Mouse (Mus musculus): Measurements from ENCODE around the gene Cdc42bpb. TPM values are rescaled to one million over a fixed set of nuclear protein-coding genes. Genes with fewer than 3 reads are reported as not detected.

Gene Cdc42bpb
- polyA plus RNA-seq, 1 experiment from 2014 or later = 18.7 TPM

DNA sequence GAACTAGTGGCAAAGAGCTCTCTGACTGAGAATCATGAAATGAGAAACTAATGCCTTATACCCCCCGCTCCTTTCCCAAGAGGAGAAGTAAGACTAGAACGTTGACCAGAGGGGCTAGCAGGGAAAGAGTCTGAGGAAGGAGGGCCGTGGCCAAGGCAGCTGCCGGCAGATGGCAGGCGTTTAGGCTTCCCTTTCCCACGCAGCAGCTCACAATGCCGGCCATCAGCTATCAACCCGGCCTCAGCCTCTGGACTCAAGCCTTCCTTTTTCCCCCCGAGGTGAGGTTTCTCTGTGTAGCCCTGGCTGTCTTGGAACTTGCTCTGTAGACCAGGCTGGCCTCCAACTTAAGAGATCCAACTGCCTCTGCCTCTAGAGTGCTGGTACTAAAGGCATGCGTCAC is 25.0 kb downstream of the Cdc42bpb start:
- H3K9ac ChIP-seq (ENCODE audit: low read length) = no peak overlapping the region
- H3K27me3 ChIP-seq (ENCODE audit: control insufficient read depth, insufficient read depth, low read length) = no peaks in the 10 kb centered on the region
- H3K4me1 ChIP-seq (replicated peaks; ENCODE audit: control insufficient read depth, insufficient read depth) = peaks cover 5% of the 10 kb centered on the region; the same call in 1 of the 2 replicates
- no peak for TF ChIP-seq EP300 (optimal IDR thresholded peaks at IDR 0.05)
- no peak overlapping the region for H3K4me2 ChIP-seq (replicated peaks; ENCODE audit: low read depth)
- no peak for DNase-seq (ENCODE audit: low spot score)
- no peak overlapping the region for H3K4me3 ChIP-seq (ENCODE audit: low read depth, low read length)
- 60% methylated on average over 10 of the region's 10 CpGs for WGBS
- H3K9me3 ChIP-seq (ENCODE audit: control insufficient read depth, low read length) = no peaks in the 10 kb centered on the region
- no peak for ATAC-seq (ENCODE audit: low FRiP score, low TSS enrichment)
- no peaks in the 10 kb centered on the region for H3K36me3 ChIP-seq (ENCODE audit: control insufficient read depth, insufficient read depth, low read length)
- peak overlapping the region; percentile 80 for H3K27ac ChIP-seq (replicated peaks)

DNA sequence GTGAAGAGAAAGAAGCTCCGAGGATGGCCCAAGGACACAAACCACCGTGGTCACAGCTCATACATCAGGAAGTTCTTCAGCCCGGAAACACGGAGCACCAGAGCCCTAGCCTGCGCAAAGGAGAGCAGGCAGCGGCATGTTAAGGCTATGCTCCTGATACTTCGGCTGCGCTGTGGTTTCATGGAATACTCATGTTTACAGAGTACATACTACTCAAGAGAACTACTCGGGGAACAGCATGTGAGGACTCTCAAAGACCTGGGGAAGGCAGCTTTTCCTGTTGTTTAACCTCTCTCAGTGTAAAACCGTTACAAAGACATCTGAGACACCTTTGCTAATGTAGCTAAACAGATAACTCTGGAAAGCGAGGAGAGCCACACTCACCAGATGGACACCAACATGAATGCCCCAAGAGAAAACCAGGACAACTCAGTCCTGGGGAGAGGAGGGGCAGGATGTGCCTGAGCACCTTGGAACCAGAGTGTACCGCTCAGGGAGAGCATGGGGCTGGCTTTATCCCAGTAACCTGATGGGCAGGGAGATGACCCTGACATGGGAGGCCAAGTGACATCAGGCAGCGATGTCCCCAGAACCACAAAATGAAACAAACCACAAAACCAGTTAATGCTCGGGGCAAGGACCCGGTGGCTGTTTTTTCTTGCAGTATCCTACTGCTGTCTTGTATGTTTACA is 27.8 kb downstream of the Cdc42bpb start:
- H3K27me3 ChIP-seq (ENCODE audit: control insufficient read depth, insufficient read depth, low read length) = no peaks in the 10 kb centered on the region
- no peak overlapping the region for H3K9ac ChIP-seq (ENCODE audit: low read length)
- ATAC-seq (ENCODE audit: low FRiP score, low TSS enrichment) = no peak
- H3K36me3 ChIP-seq (ENCODE audit: control insufficient read depth, insufficient read depth, low read length) = no peaks in the 10 kb centered on the region
- WGBS = 62% methylated on average over 14 of the region's 15 CpGs
- peaks cover 3% of the 10 kb centered on the region; the same call in 1 of the 2 replicates for H3K4me1 ChIP-seq (replicated peaks; ENCODE audit: control insufficient read depth, insufficient read depth)
- DNase-seq (ENCODE audit: low spot score) = no peak
- no peak overlapping the region for H3K4me2 ChIP-seq (replicated peaks; ENCODE audit: low read depth)
- H3K27ac ChIP-seq (replicated peaks) = no peak overlapping the region
- H3K9me3 ChIP-seq (ENCODE audit: control insufficient read depth, low read length) = no peaks in the 10 kb centered on the region
- H3K4me3 ChIP-seq (ENCODE audit: low read depth, low read length) = no peak overlapping the region
- no peak for TF ChIP-seq CTCF (IDR thresholded peaks at IDR 0.05; ENCODE audit: low read depth)
- no peak for TF ChIP-seq EP300 (optimal IDR thresholded peaks at IDR 0.05)

DNA sequence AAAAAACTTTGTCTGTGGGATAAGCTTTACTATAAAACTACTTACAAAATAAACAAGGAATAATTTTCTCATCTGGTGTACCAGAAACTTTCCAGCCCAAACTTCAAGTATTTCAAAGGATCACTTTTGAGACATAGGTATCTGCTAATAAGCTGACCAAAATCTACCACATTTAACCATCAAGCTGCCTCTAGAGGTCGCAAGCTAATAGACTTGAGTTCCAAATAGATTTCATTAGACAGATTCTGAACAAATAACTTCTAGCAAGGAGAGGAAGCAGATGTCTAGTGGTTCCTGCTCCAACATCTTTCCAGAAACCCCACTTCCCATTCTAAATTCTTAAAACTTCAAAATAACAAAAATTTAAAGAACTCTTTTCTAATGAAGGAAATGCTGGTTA is 33.6 kb downstream of the Cdc42bpb start:
- ATAC-seq (ENCODE audit: low FRiP score, low TSS enrichment) (no peak), DNase-seq (ENCODE audit: low spot score) (no peak)
- Histone ChIP-seq H3K9me3 (ENCODE audit: control insufficient read depth, low read length) (no peaks in the 10 kb centered on the region), H3K4me1 (replicated peaks; ENCODE audit: control insufficient read depth, insufficient read depth) (no peaks in the 10 kb centered on the region), H3K27me3 (ENCODE audit: control insufficient read depth, insufficient read depth, low read length) (no peaks in the 10 kb centered on the region), H3K9ac (ENCODE audit: low read length) (no peak overlapping the region), H3K4me3 (ENCODE audit: low read depth, low read length) (no peak overlapping the region), H3K27ac (replicated peaks) (no peak overlapping the region), H3K36me3 (ENCODE audit: control insufficient read depth, insufficient read depth, low read length) (peaks cover 8% of the 10 kb centered on the region), H3K4me2 (replicated peaks; ENCODE audit: low read depth) (no peak overlapping the region)
- 49% methylated on average over 1 of the region's 1 CpGs for WGBS
- TF ChIP-seq CTCF (IDR thresholded peaks at IDR 0.05; ENCODE audit: low read depth) (peak; percentile 60), EP300 (optimal IDR thresholded peaks at IDR 0.05) (no peak)

DNA sequence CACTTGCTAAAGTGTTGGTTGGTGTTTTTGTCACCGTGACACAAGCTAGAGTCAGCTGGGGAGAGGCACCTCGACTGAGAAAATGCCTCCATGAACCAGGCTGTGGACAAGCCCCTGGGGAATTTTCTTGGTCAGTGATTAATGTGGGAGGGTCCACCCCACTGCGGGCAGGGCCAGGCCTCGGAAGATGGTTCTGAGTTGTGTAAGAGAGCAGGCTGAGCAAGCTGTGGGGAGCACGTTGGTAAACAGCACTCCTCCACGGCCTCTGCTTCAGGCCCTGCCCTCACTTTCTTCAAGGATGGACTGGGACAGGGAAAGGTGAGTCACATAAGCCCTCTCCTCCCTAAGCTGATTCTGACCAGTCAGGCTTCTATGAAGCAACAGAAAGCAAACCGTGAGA is 36.8 kb downstream of the Cdc42bpb start:
- Histone ChIP-seq H3K4me3 (ENCODE audit: low read depth, low read length) (no peak overlapping the region), H3K9ac (ENCODE audit: low read length) (no peak overlapping the region), H3K27ac (replicated peaks) (no peak overlapping the region), H3K4me2 (replicated peaks; ENCODE audit: low read depth) (no peak overlapping the region), H3K27me3 (ENCODE audit: control insufficient read depth, insufficient read depth, low read length) (no peaks in the 10 kb centered on the region), H3K4me1 (replicated peaks; ENCODE audit: control insufficient read depth, insufficient read depth) (no peaks in the 10 kb centered on the region), H3K36me3 (ENCODE audit: control insufficient read depth, insufficient read depth, low read length) (peaks cover 20% of the 10 kb centered on the region), H3K9me3 (ENCODE audit: control insufficient read depth, low read length) (no peaks in the 10 kb centered on the region)
- DNase-seq (ENCODE audit: low spot score) (no peak), ATAC-seq (ENCODE audit: low FRiP score, low TSS enrichment) (peak; percentile 40)
- TF ChIP-seq EP300 (optimal IDR thresholded peaks at IDR 0.05) (no peak), CTCF (IDR thresholded peaks at IDR 0.05; ENCODE audit: low read depth) (no peak)
- WGBS = 58% methylated on average over 7 of the region's 7 CpGs

DNA sequence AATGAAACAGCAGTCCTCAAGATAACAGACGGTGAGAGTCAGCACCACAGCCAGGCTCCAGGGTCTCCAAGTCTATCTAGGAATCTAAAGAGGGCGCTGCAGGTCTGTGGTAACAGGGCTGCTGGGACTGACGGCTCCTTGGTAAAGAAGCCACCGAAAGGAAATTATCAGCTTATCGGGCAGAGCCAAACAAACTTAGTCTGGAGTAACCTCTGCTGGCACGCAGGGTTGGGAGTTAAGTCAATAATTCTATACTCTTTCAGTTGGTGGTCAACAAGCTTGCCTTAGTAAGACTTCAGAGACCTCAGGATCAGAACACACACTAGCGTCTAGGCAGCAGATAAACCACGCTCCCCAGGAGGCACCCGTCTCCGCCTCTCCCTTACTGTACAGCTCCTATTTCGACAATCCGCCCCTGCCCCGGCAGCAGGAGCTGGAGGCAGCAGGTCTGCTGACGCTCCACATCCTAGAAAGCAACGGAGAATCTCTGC is 39.6 kb downstream of the Cdc42bpb start:
- Histone ChIP-seq H3K9ac (ENCODE audit: low read length) (no peak overlapping the region), H3K4me3 (ENCODE audit: low read depth, low read length) (no peak overlapping the region), H3K4me2 (replicated peaks; ENCODE audit: low read depth) (no peak overlapping the region), H3K27me3 (ENCODE audit: control insufficient read depth, insufficient read depth, low read length) (no peaks in the 10 kb centered on the region), H3K36me3 (ENCODE audit: control insufficient read depth, insufficient read depth, low read length) (peaks cover 26% of the 10 kb centered on the region), H3K4me1 (replicated peaks; ENCODE audit: control insufficient read depth, insufficient read depth) (no peaks in the 10 kb centered on the region), H3K9me3 (ENCODE audit: control insufficient read depth, low read length) (no peaks in the 10 kb centered on the region), H3K27ac (replicated peaks) (no peak overlapping the region)
- DNase-seq (ENCODE audit: low spot score) (peak; percentile 54), ATAC-seq (ENCODE audit: low FRiP score, low TSS enrichment) (peak; percentile 38; the same call in 1 of the 2 replicates)
- TF ChIP-seq EP300 (optimal IDR thresholded peaks at IDR 0.05) (no peak), CTCF (IDR thresholded peaks at IDR 0.05; ENCODE audit: low read depth) (peak; percentile 55)
- WGBS = 34% methylated on average over 15 of the region's 15 CpGs

DNA sequence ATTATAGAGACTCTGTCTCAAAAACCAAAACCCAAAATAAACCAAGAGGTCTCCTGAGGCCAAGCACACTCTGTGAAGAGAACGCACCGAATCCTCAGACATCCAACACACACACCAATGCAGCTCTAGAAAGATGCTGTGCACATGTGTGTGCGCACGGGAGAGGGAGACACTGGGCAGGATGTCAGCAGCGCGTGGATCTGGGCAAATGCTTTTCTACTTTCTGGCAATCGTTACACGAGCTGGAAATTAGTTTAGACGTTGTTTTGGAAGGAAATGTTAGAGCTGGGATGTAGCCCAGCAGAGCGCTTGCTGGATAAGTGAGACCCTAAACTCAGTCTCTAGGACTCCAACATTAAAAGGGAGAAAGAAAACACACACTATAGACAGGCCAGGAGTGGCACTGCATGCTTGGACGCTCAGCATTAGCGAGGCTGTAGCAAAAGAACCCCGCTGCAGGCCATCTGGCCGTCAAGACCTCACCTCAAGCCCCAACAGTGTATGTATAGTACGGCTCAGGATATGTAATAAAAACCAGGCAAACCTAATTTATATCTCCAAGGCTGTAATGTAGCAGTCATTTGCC is 44.4 kb downstream of the Cdc42bpb start:
- no peak for TF ChIP-seq EP300 (optimal IDR thresholded peaks at IDR 0.05)
- TF ChIP-seq CTCF (IDR thresholded peaks at IDR 0.05; ENCODE audit: low read depth) = peak; percentile 36
- H3K36me3 ChIP-seq (ENCODE audit: control insufficient read depth, insufficient read depth, low read length) = peaks cover 22% of the 10 kb centered on the region
- H3K9ac ChIP-seq (ENCODE audit: low read length) = no peak overlapping the region
- H3K4me2 ChIP-seq (replicated peaks; ENCODE audit: low read depth) = no peak overlapping the region
- H3K27ac ChIP-seq (replicated peaks) = no peak overlapping the region
- no peaks in the 10 kb centered on the region for H3K9me3 ChIP-seq (ENCODE audit: control insufficient read depth, low read length)
- WGBS = 70% methylated on average over 15 of the region's 15 CpGs
- no peaks in the 10 kb centered on the region for H3K4me1 ChIP-seq (replicated peaks; ENCODE audit: control insufficient read depth, insufficient read depth)
- no peak overlapping the region for H3K4me3 ChIP-seq (ENCODE audit: low read depth, low read length)
- H3K27me3 ChIP-seq (ENCODE audit: control insufficient read depth, insufficient read depth, low read length) = no peaks in the 10 kb centered on the region
- no peak for ATAC-seq (ENCODE audit: low FRiP score, low TSS enrichment)
- DNase-seq (ENCODE audit: low spot score) = no peak

All from stomach, postnatal 0 days (tissue).